Mouse (Mus musculus): ENCODE data around the gene Samd4b.

- TF ChIP-seq CTCF (IDR thresholded peaks at IDR 0.05; ENCODE audit: low read depth) (peak; percentile 24; the same call in 1 of the 2 replicates), EP300 (IDR thresholded peaks at IDR 0.05; ENCODE audit: low read depth) (no peak)
Observed at GRCm38 (mm10) chr7:28353267-28353666, 244.7 kb downstream of the Samd4b start.
